Mouse (Mus musculus) cerebellum, adult 2 months (tissue): ENCODE measurements around the gene Hnrnpul2.

Experiments used
- CTCF ChIP-seq: fragments of 200-500 bp; IDR thresholded peaks from 2 replicates; pipeline ENCODE4 v1.5.1; 2011; ENCODE audit warnings: low read depth, mild to moderate bottlenecking, control low read depth, low read length, moderate library complexity, borderline replicate concordance; ENCODE audit not compliant: insufficient read depth
- POLR2A ChIP-seq: fragments of 200-500 bp; IDR thresholded peaks from 2 replicates; pipeline ENCODE4 v1.6.1; 2011; ENCODE audit warnings: low read length, control low read depth, borderline replicate concordance; ENCODE audit not compliant: insufficient read depth

GRCm38 (mm10) chr19:8883616-8884015, 63.8 kb downstream of the Hnrnpul2 start, which contains the start of the genes Lbhd1 and Gm49403:
- TF ChIP-seq POLR2A: no peak
- no peak for TF ChIP-seq CTCF
